Mouse (Mus musculus) heart, adult 2 months (tissue): Measurements from ENCODE around the gene 4933424G06Rik.
A peak's percentile ranks its signal among the peaks of the same experiment; 100 is the strongest.

ENCODE experiments used
- CTCF ChIP-seq: fragments of 200-600 bp; IDR thresholded peaks from 2 replicates; pipeline ENCODE4 v1.8.1; 2022; ENCODE audit warnings: antibody characterized with exemption, mild to moderate bottlenecking, moderate library complexity
- POLR2A ChIP-seq: fragments of 200-500 bp; IDR thresholded peaks from 2 replicates; pipeline ENCODE4 v1.6.1; 2011; ENCODE audit warnings: mild to moderate bottlenecking, low read depth, low read length, control low read depth; ENCODE audit not compliant: insufficient read depth

- TF ChIP-seq POLR2A (no peak), CTCF (peak; percentile 81)
These were observed 34.5 kb downstream of the 4933424G06Rik start for GRCm38 (mm10) chr1:36744268-36744944.
